Mouse (Mus musculus): ENCODE data around the gene Axdnd1. TPM values are rescaled to one million over a fixed set of nuclear protein-coding genes. Genes with fewer than 3 reads are reported as not detected.
"Not testable (repeated sequence)": the region's sequence is repeated elsewhere in the genome, so short reads cannot be mapped to it uniquely, and the experiment has no call there.

Axdnd1 gene
- total RNA-seq, 2 experiments from 2014 or later = 0.89 to 1.1 TPM

DNA sequence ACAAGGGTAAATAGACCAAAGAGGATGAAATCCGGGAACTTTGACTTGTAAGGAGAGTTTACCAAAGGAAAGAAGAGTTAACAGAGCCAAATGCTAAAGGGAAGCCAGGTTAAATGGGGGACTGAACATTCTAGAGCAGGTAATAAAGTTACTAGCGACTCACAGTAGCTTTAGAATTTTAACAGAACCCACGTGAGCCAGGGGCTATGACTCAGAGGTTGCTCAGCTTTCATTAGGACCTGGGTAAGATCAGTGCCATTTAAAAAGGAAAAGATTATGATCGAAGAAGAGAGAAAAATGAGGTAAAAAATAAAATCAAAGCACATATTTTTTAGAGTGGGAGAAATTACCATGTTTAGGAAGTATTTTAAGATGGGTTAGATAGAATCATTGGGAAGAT lies 80.1 kb downstream of the Axdnd1 start:
- no peak for DNase-seq (ENCODE audit: low spot score in 2 of 2)

DNA sequence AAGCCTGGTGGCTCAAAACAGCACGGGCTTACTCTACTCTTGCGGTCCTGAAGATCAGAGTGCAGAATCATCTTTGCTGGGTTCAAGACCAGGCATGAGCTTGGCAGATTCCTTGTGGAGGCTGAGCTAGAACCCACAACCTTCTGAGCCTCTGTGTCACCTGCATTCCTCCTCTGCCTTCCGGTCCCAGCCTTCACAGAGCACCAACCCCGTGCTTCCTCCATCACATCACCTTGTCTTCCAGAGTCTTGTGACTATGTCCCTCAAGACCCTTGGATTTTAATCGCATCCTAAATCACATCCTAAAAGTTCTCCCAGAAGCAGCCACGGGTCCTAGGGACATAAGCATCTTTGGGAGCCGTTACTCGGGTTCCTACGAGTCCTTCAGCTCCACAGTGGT lies 97.8 kb downstream of the Axdnd1 start:
- no peak for DNase-seq (ENCODE audit: low spot score in 2 of 2)

DNA sequence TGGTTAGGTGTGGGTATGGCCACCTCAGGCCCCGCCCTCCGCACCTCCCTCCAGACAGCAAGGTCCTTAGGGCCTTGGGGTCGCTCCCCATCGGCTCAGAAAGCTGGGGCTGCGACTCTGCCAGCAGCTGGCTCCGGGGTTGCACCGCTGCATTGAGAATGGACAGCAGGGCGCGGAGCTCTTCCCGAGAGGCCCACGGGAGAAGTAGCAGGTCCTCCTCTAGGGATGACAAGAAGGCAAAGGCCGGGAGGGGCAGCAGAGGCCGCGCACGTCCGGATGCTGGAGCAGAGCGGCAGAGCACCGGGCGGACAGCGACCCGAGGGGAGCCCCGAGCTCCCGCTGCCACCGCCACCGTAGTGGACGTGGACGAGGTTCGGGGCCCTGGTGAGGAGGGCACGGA lies 110.3 kb downstream of the Axdnd1 start, which contains the start of gene Nphs2:
Gene Nphs2, plus strand, starts transcription at position 98 of the 400 bp plus-strand sequence.
- no peak for DNase-seq (ENCODE audit: low spot score in 2 of 2)

DNA sequence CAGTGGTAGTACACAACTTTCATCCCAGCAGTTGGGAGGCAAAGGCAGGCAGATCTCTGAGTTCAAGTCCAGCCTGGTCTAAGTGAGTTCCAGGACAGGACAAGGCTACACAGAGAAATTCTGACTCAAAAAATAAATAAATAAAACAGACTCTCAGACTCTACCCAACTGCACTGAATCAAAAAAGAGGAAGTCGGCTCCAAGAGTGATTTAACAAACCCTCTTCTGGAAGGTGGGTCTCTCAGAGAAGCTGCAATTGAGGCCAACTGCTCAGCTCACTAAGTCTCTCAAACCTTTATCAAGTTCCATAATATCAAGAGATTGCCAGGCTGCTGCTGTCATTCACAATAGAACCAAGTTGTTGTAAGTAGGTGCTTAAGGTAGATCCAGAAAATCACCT lies 112.4 kb downstream of the Axdnd1 start:
- DNase-seq (ENCODE audit: low spot score in 2 of 2) = no peak

DNA sequence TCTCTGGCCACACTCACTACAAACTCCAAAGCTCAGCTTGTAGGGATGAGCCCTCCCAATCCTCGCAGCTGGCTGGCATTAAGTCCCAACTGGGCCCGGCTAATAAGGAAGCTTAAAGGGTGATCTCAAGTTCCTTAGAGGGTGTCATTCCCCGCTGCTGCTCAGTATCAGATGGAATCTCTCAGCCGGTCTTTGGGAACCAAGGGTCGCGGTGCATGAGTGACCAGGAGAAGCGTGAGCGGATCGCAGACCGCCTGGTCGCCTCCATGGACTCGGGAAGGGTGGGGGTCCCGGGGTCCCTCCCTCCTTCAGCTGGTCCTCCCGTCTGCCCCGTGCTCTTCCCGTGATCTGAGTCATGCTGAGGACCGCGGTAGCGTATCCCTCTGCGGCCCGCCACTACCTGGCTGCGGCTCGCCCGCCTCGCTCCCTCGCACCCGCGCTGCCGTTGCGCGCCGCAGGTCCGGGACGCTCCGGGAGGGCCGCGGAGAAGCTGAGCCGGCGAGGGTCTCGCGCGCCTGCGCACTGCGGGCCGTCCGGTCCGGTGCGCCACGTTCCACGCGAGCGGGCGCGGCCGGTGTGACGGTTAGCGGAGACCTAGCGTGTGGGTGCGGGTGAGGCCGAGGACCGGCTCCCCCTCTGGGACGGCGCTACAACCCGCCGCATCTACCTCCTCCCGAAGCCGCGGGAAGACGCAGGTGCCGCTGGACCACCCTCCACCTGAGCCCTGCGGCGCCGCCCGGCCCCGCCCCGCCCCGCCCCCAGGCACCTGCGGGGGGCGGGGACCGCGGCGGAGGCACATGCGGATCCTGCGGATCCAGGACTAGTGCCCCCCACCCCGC lies 117.8 kb downstream of the Axdnd1 start, which contains the start of gene Tdrd5:
Gene Tdrd5, minus strand, starts transcription at position 754 of the 839 bp plus-strand sequence.
- peak; percentile 53 to 72 for DNase-seq (ENCODE audit: low spot score in 2 of 2)

DNA sequence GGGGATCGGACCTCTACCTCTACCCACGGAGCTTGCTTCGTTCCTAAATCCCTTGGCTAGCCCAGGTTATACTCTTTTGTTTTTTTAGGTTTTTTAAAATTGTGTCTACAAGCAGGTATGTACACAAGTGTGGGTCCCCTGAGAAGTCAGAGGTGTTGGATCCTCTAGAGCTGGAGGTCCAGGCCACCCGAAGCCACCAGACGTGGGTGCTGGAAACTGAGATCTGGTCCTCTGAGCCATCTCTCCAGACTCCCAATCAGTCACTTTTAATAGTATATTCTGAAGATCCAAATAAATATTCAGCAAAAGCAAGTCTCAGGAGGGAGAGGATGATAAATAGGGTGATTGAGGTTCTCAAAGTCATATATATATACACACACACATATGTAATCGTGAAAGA lies 130.9 kb downstream of the Axdnd1 start:
- no peak for DNase-seq (ENCODE audit: low spot score in 2 of 2)

DNA sequence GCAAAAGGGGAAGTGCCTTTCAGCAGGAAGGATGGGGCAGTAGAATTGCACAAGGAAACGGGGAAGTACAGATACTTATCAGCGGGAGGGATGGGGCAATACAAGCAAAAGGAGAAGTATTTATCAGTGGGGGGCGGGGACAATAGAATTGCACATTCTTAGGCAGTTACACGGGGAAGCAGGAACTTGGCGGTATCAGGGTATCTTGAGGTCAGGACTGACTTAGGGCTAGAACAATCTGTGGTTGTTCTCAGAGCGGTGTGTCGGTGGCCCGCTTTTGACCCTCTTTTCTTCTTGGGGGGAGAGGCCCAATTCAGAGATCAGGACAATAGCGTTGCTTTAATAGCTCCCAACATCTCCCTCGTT lies 131.8 kb downstream of the Axdnd1 start:
- DNase-seq (ENCODE audit: low spot score in 2 of 2) = not testable (repeated sequence)

DNA sequence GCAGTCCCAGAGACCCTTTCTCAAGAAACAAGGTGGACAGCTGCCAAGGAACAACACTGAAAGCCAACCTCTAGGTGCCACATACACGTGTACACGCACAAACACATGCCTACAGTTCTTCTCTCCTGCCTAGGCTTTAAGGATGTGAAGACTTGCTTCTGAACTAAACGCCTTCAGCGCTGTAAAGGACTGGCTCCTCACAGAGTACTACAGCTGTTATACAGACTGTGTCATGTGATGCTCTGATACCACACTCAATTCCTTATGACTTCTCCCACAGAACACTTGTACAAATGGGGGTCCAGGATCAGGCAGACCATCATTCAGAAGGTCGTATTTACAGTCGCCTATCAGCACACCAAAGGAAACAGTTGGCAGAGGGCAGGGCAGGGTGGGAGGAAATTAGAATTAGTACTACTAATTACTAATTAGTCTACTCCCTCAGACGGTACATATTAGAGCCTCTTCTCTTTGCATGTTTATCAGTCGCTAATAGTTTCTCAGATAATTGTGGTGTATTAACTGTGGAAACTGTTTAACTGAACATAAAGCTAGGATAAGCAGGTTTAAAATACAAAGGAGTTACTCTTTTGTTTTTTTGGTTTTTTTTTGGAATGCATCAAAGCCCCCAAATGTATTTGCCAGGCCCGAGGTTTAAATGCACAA lies 132.3 kb downstream of the Axdnd1 start:
- DNase-seq (ENCODE audit: low spot score in 2 of 2) = no peak

DNA sequence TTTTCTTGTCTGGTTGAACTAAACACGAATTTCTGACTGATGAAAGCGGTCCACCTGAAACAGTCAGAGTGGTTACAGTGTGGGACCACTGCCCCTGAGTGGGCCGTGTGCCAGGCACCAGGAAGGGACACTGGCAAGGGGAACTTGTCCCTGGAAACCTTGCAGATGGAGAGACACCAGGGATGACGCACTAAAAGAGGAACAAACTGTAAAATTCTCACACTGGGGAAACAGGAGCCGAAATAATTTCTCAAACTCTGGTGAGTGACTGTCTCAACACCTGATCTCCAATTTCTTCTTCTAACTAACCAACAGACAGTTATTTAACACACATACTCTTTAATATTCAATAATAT lies 135.4 kb downstream of the Axdnd1 start:
- DNase-seq (ENCODE audit: low spot score in 2 of 2) = no peak

DNA sequence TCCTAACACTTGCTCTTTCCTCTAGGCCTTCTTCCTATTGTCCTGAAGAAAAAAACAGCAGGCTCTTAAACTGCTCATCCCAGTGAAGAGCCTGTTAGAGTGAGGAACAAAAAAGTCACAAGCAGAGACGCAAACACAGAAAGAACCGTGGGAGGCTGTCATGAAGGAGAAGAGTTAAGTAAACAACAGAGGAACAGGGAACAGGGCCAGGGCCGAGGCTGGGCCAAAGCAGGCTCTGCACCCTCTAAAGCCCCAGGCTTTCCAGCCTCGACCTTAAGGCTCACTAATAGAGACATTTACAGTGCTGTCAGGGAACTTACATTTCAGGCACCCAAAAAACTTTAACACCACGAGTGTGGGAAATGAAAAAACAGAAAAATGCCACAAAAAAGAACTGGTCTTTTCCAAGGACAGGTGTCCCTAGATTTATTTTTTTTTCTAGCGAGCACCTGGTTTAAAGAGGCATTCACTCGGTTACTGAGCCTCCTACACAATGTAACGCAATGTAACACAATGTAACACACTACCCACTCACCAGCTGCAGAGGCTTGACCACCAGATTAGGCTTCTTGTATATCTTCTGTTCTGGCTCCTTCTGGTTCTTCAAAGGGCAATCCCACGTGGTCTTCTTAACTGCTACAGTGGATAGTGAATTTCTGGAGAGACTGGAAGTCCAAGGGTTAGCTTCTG lies 136.0 kb downstream of the Axdnd1 start:
- no peak for DNase-seq (ENCODE audit: low spot score in 2 of 2)

DNA sequence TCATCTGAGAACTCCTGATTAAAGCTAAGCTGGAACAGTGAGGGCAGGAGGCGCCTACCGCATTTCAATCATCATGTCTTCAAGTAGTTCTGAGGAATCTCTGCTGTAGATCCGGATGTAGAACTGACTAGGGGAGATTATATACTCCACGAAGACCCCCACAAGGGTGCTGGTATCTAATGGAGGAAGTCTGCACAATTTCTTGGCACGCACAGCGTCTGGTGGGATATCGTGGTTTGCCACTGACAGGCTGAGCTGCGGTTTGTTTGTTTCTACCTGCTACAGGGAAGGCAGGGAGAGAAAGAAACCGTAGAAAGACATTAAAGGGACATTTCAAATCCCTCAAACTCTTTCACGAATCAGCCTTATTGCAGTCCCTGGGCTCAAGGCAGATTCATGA lies 136.8 kb downstream of the Axdnd1 start:
- no peak for DNase-seq (ENCODE audit: low spot score in 2 of 2)

DNA sequence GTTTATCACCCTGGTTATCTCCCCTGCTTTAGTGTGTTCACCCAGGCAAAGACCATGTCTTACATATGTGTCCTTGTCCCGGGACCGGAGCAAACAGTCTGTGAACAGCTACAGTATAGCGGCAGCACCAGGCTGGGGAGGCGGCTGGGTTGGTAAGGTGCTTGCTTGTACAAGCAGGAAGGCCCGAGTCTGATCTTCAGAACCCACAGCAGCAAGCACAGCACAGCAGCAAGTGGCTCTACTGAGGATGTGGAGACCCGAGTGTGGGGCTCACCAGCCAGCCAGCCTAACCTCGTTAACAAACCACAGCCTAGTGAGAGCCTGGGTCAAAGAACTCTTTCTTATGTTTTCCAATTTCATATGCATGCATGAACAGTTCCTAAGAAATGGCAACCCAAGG lies 140.8 kb downstream of the Axdnd1 start:
- DNase-seq (ENCODE audit: low spot score in 2 of 2) = no peak

DNA sequence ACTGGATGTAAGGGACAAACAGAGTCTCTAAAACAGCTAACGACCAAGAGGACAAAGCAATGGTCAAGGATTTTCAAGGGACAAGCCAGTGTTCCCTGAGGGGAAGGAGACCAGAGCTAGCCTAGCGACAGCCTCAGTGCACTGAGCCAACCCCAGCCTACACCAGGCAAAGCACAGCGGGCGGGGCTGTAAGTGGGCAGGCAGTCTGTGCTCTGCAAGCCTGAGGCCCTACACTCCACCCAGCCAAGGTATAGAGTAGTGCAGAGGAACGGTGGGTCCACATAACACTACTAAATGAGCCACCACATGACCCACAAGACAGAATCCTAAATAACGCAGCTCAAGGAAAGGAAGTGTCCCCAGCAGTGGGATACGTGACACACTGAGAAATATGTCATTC lies 147.3 kb downstream of the Axdnd1 start:
- no peak for DNase-seq (ENCODE audit: low spot score in 2 of 2)

Other genes with a start within 250 kb of the Axdnd1 start
- gene Fam163a, start 216.1 kb downstream of the Axdnd1 start, total RNA-seq (2021) = 10 to 100 TPM; 29.0 to 35.8 TPM
- 1 to 10 TPM; 5.4 to 6.5 TPM for gene Tdrd5, start 117.5 kb downstream of the Axdnd1 start, total RNA-seq (2021)
- gene Nphs2, start 110.4 kb downstream of the Axdnd1 start, total RNA-seq (2021) = under 1 TPM in 1 of 2 experiments, not detected in 1; 0.51 TPM
- gene Gm2000, start 55.1 kb downstream of the Axdnd1 start, total RNA-seq (2021) = 100 to 1,000 TPM; 380 to 411 TPM
- 10 to 100 TPM; 44.3 to 48.3 TPM for gene Soat1, start 53.2 kb upstream of the Axdnd1 start, total RNA-seq (2021)
- gene Gm10031, start 102.9 kb upstream of the Axdnd1 start, total RNA-seq (2021) = 10 to 100 TPM; 40.4 to 48.0 TPM
- gene Abl2, start 137.6 kb upstream of the Axdnd1 start, total RNA-seq (2021) = 10 to 100 TPM; 71.4 to 71.8 TPM

Measured in layer of hippocampus, postnatal 10 days (tissue).